Mouse (Mus musculus): ENCODE results near the gene Ly6g6f.

DNA sequence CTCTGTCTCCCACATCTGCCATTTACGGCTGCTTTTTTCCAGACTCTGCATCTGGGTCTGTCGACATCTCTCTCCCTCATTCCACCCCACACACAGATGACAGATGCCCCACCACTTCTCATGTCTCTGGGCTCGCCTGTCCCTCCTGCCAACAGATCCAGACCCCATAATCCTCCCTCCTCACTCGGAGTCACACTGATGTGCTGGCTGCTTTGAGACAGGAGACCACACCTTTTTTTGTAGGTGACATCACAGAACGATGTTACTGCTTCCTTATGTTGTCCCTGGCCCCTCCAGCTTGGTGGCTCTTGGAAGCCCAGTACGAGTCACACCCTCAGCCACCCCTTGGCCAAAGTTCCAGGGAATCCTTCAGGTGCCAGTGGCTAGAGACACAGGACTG, 5.2 kb downstream of the Ly6g6f start:
- TF ChIP-seq POLR2A (IDR thresholded peaks at IDR 0.05; ENCODE audit: control insufficient read depth, extremely low read depth, insufficient read depth, low read length, poor library complexity) (no peak), CTCF (IDR thresholded peaks at IDR 0.05; ENCODE audit: borderline replicate concordance, control insufficient read depth, extremely low read depth, insufficient read depth, low read length, poor library complexity) (no peak)
